Mouse (Mus musculus): ENCODE data around the gene Sun2.

Sun2 gene

GRCm38 (mm10) chr15:79757118-79757517, 14.8 kb upstream of the Sun2 start:
- no peak for DNase-seq (ENCODE audit: extremely low read depth, insufficient read length, low spot score)

DNA sequence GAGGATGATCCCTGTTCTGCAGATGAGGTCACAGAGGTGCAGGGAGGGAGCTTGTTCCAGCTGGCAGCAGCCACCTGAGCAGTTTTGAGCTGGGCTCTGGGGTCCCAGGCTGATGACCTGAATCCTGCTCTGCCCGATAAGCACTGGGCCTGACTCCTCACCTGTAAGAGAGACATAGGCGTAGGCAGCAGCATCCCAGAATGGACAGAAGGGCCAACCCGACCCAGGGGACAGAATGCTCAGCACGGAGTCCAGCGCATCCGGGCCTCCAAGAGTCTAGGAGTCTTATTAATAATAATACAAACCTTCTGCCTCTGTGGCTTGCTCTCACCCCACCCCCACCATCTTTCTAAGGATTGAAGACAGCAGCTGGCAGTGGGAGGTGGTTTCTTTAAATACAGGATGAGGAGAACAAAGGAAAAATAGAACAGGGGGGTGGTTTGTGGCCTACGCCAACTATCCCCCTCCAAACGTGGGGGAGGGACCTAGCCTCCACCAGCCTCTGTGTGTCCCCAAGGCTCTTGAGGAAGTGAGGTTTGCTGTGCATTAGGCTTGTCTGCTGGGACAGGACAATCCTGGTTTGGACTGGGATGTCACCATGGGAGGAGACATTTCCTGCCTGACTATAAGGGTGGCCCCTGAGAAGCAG, 13.8 kb upstream of the Sun2 start:
- DNase-seq (ENCODE audit: extremely low read depth, insufficient read length, low spot score): no peak

DNA sequence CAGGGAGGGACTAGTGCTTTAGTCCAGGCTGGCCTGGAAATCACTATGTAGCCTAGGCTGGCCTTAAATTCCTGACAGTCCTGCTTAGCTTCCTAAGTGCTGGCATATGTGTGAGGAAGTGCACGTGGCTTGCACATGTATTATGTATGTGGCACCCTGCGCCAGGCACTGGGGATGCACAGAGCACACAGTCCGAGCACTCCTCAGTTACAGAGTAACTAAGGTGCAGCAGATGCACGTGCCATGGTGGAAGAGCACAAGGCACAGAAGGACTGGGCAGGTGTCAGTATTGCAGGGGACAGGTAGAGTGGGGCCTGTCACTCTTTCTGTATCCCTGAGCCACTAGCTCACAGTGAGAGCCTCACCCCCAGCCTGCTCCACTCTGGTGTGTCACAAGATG, 12.8 kb upstream of the Sun2 start:
- no peak for DNase-seq (ENCODE audit: extremely low read depth, insufficient read length, low spot score)

DNA sequence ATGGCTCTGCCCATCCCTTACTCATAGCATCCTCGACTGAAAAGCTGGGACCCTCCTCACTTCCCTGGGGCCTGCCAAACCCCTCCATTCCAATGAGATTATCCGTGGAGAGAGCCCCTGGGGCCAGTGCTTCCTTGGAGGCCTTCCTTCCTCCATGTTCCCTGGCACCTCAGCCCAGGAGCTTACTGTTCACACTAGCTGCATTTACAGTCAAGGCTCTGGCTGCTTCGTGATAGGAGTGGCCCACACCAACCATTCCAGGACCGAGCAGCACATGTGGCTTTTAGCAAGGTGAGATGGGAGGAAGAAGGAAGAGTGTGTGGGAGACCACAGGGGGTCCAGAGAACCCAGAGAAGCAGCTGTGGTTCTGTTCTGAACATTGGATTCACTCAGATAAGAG, 11.5 kb upstream of the Sun2 start:
- DNase-seq (ENCODE audit: extremely low read depth, insufficient read length, low spot score): no peak

- DNase-seq (ENCODE audit: extremely low read depth, insufficient read length, low spot score): no peak
Measured at GRCm38 (mm10) chr15:79753420-79753752, 11.1 kb upstream of the Sun2 start.

DNA sequence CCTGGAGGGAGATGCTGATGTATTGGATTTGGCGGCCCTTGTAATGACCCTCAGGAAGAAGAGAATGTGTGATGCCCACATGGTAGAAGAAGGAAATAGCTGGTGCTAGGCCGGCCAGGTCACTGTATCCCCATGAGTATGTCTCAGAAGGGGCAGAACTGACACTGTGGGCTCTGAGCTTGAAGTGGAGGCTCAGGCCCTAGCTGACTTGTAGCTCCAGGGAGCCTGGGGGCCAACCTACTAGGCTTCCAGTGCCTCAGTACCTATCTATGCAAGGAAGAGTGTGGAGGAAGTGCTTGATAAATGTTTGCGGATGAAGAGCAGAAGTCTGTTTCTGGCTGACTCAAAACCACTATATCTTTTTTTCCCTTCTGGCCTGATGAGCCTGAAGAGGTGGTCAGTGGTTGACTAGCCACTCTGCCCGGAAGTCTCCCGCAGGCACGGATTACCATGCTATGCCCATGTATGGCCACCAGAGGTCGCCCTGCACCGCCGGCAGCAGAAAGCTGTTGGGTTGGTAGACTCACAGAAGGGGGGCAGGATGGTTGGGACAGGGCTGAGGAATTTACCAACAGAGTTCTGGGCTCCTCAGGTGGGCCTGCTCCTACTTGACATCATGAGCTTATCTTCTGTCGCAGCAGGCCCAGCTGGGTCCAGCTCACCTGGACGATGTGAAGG, 10.5 kb upstream of the Sun2 start:
- DNase-seq (ENCODE audit: extremely low read depth, insufficient read length, low spot score): peak; percentile 64

- no peak for DNase-seq (ENCODE audit: extremely low read depth, insufficient read length, low spot score)
Measured at GRCm38 (mm10) chr15:79751772-79752171, 9.4 kb upstream of the Sun2 start.

DNA sequence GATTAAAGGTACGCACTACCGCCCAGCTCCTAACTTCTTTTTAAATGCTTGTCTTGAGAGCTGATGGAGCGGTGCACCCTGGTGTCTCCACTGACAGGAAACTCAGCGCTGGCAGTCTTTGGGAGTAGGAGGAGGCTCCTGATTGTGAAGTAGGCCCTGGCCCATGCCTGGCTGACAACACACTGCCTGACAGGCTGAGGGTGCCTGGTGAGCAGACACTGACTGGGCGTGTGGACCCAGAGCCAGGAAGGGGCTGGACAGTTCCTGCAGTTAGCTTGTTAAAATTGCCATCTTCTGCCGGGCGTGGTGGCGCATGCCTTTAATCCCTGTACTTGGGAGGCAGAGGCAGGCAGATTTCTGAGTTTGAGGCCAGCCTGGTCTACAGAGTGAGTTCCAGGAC, 7.9 kb upstream of the Sun2 start:
- no peak for DNase-seq (ENCODE audit: extremely low read depth, insufficient read length, low spot score)

GRCm38 (mm10) chr15:79749162-79749561, 6.8 kb upstream of the Sun2 start:
- no peak for DNase-seq (ENCODE audit: extremely low read depth, insufficient read length, low spot score)

- no peak for DNase-seq (ENCODE audit: extremely low read depth, insufficient read length, low spot score)
Measured at GRCm38 (mm10) chr15:79747998-79748397, 5.7 kb upstream of the Sun2 start.

- DNase-seq (ENCODE audit: extremely low read depth, insufficient read length, low spot score): no peak
Measured at GRCm38 (mm10) chr15:79745883-79746282, 3.5 kb upstream of the Sun2 start.

DNA sequence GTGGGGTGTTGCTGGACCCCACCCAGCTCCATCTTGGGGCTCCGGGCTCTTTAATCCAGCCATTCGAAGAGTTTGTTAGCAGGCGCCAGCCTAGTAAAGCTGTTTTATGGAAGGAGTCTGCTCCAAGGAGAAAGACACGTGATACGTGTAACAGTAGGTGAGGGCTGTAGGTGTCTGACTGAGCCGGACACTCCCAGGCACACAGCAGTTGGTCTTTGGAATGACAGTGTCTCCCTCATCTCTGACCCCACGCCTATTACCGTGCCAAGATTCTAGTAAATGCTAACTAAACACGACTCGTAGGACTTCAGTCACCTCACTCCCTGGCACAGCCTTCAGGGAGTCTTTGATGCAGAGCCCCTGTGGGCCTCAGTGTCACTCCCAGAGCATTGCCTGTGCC, 3.0 kb upstream of the Sun2 start:
- no peak for DNase-seq (ENCODE audit: extremely low read depth, insufficient read length, low spot score)

DNA sequence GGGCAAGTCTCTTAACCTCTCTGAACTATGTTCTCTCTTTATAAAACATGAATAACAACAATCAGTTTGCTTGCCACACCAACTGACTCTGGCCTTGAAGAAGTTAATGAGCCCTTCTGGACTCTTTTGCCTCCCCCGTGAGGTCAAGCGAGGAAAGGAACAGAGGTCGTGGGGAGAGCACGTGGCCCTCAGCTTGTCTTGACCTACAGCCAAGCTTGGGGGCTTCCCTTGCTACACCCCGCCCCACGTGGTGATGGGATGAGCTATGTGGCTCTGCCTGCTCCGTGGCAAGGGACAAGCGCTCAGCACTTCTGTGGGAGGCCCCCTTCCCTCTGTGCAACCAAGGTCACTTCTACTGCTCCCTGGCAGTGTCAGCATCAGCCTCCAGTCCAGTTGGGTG, 2.4 kb upstream of the Sun2 start:
- no peak for DNase-seq (ENCODE audit: extremely low read depth, insufficient read length, low spot score)

DNA sequence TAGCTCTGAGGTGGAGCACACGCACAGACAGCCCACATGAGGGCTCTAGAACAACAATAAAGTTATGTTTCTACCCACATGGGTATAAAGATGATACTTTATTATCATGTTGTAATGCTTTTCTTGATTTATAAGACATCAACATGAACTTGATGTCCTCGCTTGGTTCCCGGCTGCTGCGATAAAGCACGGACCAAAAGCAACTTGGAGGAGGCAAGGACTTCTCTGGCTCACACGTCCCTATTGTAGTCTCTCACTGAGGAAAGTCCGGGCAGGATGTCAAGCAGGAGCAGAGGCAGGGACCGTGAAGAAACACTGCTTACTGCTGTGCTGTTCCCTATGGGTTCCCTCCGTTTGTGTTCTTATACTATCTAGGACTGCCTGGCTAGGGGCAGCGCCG, 1.7 kb upstream of the Sun2 start:
- DNase-seq (ENCODE audit: extremely low read depth, insufficient read length, low spot score): no peak

GRCm38 (mm10) chr15:79742706-79743023, 329 bp upstream of the Sun2 start:
- DNase-seq (ENCODE audit: extremely low read depth, insufficient read length, low spot score): no peak

GRCm38 (mm10) chr15:79741173-79741858, 1.0 kb downstream of the Sun2 start:
- peak; percentile 66 for DNase-seq (ENCODE audit: extremely low read depth, insufficient read length, low spot score)

GRCm38 (mm10) chr15:79740739-79741138, 1.6 kb downstream of the Sun2 start:
- DNase-seq (ENCODE audit: extremely low read depth, insufficient read length, low spot score): no peak

- DNase-seq (ENCODE audit: extremely low read depth, insufficient read length, low spot score): no peak
Measured at GRCm38 (mm10) chr15:79734311-79734710, 8.0 kb downstream of the Sun2 start.

DNA sequence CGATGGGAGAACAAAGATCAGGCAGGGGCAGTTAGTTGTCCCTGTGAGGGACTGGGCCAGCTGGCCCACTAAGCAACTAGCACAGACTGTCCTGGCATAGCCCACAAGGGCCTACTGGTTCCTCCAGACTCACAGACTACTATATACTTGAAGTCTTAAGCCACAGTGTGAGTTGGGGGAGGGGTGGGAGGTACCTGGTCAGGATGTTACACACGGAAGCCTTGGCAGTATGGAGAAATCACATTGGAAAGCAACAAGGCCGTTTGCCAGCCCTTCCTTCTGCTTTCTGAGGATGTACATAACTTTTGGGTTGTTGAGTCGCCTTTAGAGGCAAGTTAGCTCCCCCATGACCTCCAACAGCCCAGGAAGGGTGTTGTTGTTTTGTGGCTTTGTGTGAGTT, 8.7 kb downstream of the Sun2 start:
- DNase-seq (ENCODE audit: extremely low read depth, insufficient read length, low spot score): no peak

DNA sequence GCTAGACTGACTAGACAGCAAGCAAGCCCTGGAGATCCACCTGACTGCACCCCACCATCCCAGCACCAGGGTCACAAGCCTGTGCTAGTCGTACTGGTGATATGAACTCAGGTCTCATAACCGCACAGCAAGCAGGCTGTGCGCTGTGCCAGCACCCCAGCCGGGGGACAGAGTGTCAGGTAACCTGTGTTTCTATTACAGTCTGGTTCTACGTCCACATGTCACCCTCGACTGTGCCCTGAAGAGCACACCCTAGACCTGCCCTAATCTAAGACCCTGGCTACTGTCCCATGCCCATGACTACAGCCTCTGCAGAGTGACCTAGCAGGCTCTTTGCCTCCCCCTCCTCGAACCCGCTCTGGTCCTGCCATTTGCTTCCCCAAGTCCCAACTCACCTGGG, 9.1 kb downstream of the Sun2 start:
- no peak for DNase-seq (ENCODE audit: extremely low read depth, insufficient read length, low spot score)

- no peak for DNase-seq (ENCODE audit: extremely low read depth, insufficient read length, low spot score)
Measured at GRCm38 (mm10) chr15:79731554-79731953, 10.8 kb downstream of the Sun2 start.

GRCm38 (mm10) chr15:79728731-79729388, 13.5 kb downstream of the Sun2 start:
- DNase-seq (ENCODE audit: extremely low read depth, insufficient read length, low spot score): no peak
